Mouse (Mus musculus) frontal cortex, postnatal 10 days (tissue): ENCODE measurements around the gene Krt80.

Experiments
- DNase-seq, 2 experiments: peaks; one replicate each; pipeline ENCODE4 v3.0.0; 2022; ENCODE audit warnings: low spot score in 2 of 2, mixed read lengths in 1 of 2

Krt80 gene

DNA sequence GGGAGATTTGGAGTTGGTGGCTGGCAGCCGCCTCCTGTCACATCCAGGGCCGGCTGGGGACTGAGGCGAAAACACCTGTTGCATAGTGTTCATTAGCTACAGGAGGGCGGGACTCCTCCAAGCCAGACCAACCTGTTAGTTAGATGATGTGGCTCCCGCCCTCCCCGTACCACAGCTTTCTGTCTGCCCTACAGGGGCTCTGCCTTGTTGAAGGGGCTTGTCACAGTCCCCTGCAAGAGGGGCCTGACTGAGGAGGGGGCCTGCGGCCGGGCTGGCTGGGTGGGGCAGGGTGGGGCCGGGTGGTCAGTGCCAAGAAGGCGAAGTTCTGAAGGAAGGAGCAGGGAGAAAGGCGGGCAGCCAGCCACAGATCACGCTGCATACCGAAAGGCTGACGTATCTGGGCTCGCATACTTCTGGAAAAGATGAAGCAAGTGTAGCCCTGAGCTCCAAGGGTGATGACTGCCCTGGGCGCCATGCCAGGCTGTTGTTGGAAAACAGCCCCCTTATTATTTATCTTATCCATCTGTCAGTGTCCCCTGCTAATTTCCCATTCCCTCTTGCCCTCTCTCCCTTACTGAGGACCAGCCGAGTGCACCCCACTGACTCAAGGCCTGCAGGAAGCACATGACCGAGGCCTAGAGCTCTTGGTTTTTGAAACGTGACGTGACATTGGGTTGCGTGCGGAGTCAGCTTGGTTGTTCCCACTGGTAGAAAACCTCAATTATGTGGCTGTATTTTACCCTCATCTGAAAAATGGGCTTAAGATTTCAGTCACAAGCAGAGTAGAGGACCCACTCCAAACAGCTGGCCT lies at the start of gene Krt80:
Gene Krt80, minus strand, starts transcription at position 62 of the 811 bp plus-strand sequence.
- no peak for DNase-seq

DNA sequence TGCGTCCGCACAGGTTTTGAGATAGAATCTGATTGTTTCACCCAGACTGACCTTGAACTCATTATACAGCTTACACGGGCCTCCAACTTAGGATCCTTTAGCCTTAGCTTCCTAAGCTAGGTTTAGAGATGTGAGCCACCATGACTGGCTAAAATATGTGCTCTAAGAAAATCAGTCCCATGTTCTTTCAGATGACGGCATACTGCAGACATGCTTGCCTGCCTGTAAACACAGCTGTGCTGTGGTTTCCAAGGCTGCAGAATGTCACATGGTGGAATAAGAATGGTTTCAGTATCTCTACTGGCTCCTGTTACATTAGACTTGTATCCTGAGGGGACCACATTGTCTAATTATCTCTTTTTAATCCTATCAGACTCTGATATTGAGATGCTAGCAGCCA lies 49.0 kb upstream of the Krt80 start:
- no peak for DNase-seq

DNA sequence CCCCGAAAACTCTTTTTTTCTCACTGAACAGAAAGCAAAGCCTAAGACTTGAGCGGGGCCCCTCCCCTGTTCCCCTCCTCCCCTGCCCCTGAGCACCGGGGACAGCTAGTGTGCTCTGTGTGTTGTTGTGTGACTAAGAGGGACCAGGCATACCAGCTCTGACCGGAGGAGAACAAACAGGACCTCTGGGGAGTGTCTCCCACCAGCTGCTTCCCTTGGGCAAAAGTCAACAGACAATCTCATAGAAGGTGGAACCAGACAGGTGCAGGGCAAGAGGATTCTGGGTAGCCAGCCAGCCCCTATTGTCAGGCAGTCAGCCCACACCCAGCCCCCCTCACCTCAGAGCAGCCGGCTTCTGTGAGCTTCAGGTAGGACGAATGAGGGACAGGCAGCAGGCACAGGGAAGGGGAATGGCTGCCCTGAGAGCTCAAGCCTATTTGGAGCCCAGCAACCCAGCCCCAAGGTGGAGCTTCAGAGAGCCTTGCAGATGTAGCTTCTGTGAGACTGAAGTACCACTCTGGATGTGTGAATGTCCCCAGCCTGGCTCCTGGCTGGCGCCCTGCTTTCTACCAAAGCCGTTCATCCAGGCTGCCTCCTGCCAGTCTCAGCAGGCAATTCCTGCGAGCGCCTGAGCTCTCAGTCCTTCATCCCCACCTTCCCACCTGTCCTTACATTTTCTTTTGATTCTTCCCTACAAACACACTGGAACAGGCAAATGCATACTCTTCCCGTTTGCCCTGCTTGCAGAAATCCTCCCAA lies 45.0 kb upstream of the Krt80 start:
- DNase-seq = no peak

DNA sequence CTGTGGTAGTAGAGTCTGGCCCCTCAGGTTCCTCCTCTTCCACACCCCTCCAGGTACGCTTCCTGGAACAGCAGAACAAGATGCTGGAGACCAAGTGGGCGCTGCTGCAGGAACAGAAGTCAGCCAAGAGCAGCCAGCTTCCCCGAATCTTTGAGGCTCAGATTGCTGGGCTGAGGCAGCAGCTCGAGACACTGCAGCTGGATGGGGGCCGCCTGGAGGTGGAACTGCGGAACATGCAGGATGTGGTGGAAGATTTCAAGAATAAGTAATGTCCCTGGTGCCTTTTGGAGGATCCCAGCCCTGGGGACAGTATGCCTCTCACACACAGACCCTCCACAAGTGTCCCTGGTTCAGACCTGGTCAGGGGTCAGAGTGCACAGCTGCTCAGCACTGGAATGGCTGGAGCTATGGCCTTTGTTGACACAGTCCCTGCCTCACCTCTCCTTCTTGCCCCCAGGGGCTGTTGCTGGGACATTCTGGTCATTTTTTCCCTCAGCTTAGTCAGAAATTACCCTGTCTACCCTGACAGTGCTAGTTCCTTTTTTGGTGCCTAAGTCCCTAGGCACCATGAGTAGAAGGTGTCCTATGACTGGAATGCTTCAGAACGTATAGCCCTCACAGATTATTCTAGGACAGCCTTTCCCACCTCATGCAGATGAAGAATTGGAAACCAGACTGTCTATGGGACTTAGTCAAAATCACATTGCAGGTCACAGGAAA lies 44.1 kb upstream of the Krt80 start:
- DNase-seq = no peak

DNA sequence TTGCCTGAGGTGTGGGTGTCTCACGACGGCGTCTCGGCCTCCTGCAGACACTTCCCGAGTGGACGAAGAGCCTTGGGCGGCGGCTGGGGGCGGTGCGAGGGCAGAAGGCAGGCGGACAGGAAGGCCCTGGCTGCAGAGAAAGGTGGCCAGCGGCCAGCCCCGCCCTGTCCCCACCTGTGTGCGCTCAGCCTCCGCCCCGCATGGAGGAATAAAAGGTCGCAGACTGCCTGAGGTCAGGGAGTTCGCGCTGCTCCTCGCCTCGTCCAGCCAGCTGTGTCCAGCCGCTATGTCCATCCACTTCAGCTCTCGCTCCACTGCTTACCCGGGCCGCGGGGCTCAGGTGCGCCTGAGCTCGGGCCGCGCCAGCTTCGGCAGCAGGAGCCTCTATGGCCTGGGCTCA lies 42.2 kb upstream of the Krt80 start:
- DNase-seq = no peak

DNA sequence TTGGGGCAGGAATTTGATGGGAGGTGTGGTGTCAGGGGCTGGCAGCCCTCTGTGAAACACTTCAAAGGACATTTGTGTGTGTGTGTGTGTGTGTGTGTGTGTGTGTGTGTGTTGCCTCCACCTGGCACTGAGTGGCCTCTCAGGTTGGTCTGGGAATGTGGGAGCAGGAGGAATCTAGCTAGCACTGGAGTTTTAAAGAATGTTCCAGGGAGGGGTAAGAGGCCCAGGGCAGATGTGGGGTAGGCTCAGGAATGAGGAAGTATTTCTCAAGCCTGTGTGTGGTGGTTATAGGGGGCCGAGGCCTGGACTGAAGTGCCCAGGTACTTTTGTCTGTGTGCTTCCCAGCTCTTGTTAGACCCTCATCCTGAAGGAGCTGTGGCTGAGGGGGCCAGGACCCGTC lies 40.8 kb upstream of the Krt80 start, which contains the start of gene Krt7:
Gene Krt7, plus strand, starts transcription at position 269 of the 400 bp plus-strand sequence.
- DNase-seq = no peak

DNA sequence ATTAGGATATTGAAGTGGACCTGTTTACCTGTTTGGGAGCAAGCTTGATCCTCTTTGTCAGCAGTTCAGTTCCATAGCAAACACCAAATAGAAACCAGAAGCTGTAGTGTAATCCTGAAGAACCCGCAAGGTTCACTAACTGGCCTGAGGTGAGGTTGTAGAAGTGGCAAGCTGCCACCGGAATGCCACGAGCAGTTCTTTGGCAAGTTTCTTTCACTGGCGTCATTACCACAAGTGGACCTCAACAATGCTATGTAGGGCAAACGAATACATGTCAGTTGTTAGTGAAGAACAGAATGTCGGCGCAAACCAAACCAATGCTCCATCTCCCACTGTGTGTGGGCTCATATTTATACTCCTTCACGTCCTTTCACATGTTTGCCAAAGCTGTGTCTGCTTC lies 28.3 kb upstream of the Krt80 start:
- no peak for DNase-seq

DNA sequence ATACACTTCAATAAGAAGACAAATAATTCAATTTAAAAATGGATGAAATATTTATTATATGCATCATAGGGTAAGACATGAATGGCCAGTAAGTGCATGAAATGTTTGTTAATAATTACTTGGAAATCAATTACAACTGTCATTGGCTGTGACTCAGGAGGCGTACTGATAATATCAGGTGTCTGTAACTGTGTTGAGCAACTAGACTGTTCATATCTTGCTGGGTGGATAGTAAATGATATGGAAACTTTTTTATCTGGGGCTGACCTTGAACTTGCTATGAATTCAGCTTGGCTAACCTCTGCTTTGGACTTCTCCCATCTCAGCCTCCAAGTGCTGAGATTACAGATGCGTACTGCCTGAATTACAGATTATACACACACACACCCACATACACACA lies 27.7 kb upstream of the Krt80 start:
- no peak for DNase-seq

DNA sequence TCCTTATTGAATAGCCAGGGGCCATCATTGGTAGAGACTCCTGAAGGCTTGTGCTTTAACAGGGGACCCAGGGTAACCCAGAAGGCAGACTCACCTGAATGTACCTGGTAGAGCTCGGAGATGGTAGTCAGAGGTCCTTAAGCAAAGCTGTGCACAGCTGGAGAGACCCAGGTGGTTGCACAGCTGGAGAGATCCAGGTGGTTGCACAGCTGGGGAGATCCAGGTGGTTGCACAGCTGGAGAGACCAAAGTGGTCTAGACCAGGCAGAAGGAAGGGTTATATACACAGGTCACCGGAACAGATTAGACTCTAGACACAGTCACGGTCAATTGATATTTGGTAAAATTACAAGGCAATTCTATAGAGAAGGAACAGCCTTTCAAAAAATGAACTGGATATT lies 27.0 kb upstream of the Krt80 start:
- DNase-seq = no peak

DNA sequence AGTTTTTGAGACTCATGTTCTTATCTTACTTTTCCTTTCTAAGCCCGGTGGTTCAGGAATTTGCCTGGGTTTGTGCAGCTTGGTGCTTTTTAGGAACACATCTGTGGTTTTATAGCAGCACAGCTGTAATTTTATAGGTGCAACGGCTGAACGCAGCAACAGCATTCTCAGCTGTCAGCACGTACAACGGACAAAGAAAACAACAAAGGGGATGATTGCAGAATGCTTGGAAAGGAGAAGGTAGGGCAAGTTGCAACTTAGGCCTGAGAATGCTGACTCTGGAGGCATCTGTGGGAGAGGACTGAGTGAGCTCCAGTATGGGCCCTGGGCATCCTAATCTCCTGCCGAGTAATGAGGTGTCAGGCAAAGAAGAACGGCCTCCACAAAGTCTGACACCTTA lies 26.5 kb upstream of the Krt80 start:
- DNase-seq = no peak

DNA sequence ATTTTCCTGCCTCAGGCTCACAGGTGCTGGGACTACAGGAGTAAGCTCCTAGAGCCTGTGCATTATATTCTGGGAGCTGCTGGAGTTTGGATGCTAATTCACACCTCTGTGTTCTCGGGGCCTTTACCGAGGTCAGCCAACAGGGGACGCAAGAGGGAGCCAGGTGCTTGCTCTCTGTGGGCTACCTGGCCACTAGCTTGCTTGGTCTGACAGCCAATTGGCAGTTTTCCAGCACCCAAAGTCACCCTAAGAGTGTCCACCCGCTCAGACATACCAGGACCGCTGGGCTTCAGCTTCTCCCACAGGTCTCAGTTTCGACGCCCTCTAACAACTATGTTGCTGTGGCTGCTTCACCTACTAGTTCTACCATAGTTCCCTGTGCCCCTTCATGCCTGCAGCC lies 24.9 kb upstream of the Krt80 start:
- DNase-seq = no peak

DNA sequence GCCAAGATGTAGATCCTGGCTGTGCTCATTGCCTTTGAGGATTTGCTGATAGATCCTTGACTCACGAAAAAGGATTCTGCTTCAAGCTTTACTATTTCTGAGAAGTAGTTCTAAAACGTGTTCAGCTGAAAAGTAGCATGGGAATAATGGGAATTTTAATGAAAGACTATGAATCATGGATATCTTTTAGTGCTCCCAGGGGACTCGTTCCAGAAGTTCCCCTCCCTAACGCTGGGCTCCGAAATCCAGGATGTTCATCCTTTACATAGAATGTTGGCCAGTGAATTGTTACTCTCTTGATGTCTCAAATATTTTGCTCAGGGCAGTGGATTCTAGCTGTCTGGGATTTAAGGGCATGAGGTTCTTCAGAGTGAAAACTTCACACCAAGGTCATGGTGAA lies 22.3 kb upstream of the Krt80 start:
- DNase-seq = no peak

DNA sequence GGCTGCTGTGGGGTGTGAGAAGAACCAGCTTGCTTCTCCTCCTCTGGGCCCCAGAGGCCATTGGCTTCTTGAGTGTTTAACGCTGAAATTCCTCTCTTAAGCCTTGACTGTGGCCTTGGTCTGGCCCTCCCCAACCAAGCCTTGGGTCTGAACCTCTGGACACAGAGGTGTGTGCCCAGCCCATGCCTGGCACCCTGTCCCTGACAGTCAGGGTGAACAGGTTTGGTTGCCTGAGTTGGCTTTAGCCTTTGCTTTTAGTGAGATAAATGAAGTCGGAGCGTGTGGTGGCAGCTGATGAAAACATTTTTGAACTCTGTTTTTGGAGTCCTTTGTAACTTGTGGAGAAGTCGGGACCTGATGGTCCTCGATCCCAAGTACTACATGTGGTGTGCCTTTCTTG lies 20.2 kb upstream of the Krt80 start:
- DNase-seq = no peak

DNA sequence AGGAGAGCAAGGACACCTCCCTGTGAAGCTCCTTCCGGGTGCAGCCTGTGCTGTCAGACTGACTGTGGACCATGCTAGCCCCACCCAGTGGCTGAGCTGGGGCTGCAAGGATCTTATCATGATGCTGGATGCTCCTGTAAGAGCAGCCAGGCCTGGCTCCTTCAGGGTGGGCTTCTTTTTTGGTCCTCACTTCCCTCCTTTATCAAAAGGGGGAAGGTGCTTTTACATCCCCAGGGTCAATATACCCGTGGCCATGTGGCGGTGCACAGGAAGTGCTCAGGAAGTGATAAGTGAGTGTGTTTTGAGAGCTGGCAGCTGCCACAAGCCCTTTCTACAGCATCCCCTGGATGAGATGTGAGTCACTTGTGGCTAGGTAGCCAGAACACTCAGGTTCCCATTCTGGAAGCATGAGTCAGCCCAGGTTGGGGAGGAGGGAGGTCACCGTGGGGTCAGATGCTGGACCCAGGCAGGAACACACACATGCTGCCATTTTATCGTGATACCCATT lies 18.1 kb upstream of the Krt80 start:
- DNase-seq = no peak

DNA sequence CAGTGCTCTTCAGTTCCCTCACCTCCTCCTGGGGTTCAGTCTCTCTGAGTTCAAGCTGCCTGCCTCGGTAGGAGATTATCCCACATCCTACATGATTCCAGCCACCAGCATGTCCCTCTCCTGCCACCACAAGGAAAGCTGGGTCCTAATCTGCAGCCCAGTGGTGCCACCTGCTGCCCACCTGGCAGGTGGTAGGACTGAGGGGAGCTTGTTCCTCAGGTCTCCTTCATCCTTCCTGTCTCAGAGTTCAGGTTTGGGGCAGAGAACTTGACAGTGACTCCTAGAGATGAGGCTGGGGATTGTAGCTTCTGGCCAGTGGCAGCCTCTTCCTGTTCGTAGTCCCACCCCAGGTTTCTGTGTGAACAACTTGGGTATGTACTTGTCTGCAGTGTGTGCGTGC lies 17.2 kb upstream of the Krt80 start:
- DNase-seq = no peak

DNA sequence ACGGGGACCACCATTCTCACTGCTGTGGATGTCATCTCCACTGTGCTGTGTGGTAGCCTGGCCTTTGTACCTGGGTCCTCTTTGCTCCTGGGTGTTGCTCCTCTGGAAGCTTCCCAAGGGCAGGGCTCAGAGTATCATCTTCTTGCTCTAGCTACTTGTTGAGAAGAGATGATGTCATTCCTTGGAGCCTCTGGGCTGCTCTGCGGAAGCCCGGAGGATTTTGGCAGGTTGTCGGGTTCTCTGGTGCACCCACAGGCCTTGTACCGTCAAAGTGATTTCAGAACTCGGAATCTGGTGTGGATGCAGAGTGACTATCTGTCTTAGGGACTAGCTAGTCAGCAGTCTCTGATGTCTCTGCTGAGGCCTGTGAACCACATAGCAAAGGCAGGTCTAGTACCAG lies 15.1 kb upstream of the Krt80 start:
- no peak for DNase-seq

DNA sequence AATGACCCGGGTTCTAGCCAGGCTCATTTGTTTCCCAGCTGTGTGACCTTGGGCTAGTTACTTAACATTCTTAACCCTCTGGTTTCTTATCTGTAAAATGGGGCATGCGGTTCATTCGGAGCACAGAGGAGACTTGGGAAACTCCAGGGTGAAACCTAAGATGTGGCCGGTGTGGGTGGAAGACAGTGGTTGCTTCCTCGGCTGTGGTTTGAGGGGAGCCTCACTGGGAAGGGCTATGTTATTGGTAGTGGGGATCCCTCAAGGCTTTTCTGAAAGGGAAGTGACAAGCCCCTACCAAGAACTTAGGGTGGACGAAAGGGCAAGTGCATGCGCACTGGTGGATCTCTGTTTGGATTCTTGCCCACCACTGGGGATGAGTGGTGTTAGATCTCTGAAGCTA lies 14.6 kb upstream of the Krt80 start:
- DNase-seq = no peak

DNA sequence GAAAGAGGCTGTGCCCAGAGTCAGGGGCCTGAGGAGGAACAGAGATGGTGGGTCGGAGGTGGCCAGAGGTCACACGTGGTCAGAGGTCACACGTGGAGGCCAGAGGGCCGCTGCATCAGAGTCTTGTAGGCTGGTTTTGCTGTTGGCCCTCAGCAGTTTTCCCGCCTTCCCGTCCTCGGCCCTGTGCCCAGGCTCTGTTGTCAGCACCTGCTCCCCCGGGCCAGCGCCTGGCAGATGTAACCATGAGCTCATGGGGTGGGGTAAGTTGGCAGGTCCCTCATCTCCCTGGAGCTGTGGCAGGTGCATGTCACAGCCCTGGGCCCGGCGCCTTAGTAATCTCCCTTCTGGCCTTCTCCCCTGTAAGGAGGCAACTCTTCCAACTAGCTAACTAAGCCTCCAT lies 12.8 kb upstream of the Krt80 start:
- no peak for DNase-seq

DNA sequence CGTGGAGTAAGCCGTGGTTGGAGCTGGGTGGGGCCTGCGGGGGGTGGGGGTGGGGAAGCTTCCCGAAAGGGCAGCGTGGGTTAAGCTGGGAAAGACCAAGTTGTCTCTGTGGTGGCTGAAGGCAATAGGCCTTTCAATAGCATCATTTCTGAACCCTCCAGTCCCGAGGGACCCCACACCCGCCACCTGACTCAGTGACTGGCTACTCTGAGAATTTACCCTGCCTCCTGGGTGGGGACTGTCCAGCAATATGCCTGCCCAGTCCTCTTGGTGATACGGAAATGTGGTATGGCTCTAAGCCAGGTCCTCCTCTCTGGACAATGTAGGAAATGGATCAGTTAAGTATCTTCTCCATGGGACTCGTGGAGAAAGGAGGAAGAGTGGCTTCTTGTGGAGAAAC lies 11.8 kb upstream of the Krt80 start:
- DNase-seq = no peak

DNA sequence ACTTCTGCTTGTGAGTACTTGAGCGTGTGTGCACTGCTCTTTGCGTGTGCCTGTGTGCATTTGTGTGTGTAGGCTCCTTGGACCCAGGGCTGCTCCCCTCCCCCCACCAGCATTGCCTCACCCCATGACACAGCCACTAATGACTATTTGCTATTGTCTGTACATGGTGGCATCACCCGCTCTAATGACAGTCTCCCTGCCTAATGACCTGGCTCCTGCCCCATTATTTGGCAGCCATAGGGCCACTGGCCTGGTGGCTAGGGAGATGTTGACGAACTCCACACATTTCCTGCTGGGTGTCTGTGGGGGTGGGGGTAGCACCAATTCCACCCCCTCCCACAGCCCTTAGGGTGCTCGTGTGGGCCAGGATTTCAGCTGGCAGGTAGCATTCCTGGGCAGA lies 8.7 kb upstream of the Krt80 start:
- DNase-seq = no peak

DNA sequence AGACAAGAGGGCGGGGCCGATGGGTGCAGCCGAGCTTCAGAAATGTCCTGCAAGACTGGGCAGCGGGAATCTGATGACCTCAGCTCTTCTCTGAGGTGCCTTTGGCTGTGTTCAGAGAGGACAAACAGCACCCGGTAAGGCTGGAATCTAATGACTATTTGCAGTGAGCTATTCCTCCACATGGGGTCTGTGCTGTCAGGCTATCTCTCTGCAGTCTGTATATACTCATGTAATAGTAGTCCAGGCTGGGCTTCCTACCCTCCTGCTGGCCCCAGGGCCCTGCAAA lies 6.8 kb upstream of the Krt80 start:
- no peak for DNase-seq

DNA sequence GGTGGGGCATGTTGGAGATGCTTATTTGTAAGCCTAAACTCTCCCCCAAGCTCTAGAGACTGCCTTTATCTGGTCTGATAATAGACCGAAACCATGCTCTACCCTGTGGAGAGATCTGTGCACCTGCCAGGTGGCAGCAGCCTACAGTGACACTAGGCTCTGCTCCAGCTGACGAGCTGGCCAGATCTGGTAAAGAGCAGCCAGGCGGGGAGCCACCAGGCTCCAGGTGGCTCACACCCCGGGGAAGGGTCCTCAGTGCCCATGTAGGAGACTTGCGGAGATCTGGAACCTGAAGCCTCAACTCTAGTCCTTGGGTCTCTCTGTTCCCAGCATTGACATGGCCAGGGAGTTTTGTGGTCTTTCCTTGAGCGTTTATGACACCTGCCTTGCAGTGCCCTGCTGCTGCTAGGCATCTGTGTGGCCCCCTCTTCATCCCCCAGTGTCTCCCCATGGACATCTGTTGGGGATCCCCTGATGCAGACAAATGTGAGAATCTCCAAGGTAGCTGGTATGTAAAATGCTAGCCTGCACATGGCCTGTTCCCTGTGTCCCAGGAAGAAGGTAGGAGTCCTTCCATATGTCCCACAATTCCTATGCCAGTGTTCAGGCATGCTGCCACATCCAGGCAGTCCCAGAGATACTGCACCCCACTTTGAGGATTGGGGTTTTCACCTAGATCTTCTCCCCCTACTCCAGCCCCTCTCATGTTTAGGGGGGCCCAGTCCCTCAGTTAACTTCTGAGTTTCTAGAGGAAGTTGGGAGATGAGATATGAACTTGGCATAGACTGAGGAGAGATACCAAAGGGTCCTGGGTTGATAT lies 6.2 kb upstream of the Krt80 start:
- no peak for DNase-seq
